9 mouse cellular contexts compared by ENCODE assay signal in genomic region chr5:35138183-35138611, GRCm38 (mm10). TPM values are rescaled to one million over a fixed set of nuclear protein-coding genes. Genes with fewer than 3 reads are reported as not detected.
A peak's percentile ranks its signal among the peaks of the same experiment; 100 is the strongest.
DNase-seq lines count a peak whose midpoint lies in the region; ATAC-seq lines count a peak whose summit lies in the region.
"Had no signal": no experiment of that assay in that cellular context is flagged by ENCODE, and none has a peak within 500 bp of the region (broad histone marks: within the 10 kb centered on the region; RNA-seq: fewer than 3 reads in every experiment).

No protein-coding gene starts in this region.

- H3K9me3 ChIP-seq in heart, embryonic 11.5 days (replicated peaks; ENCODE audit: control insufficient read depth, low read length), result no peaks in the 10 kb centered on the region
- no peaks in the 10 kb centered on the region for H3K9me3 ChIP-seq in liver, embryonic 12.5 days (replicated peaks)
- H3K9me3 ChIP-seq: limb, embryonic 12.5 days had no signal

- H3K4me3 ChIP-seq in heart, embryonic 11.5 days (ENCODE audit: low read depth, low read length), result no peak overlapping the region
- no peak overlapping the region for H3K4me3 ChIP-seq in liver, embryonic 12.5 days
- H3K4me3 ChIP-seq: limb, embryonic 12.5 days had no signal

- DNase-seq in heart, adult 11 months, result no peak
- DNase-seq in brain, adult 2 months (ENCODE audit: low read depth, low spot score), result peak; percentile 98
- DNase-seq in layer of hippocampus, adult 11-12 months (ENCODE audit: low spot score), result peak; percentile 83
- peak; percentile 44 for DNase-seq in lung, postnatal 10 days
- no peak for DNase-seq in MN1 (ENCODE audit: low spot score)

- ATAC-seq in heart, embryonic 11.5 days (replicated peaks; ENCODE audit: insufficient number of reproducible peaks, low FRiP score, low TSS enrichment), result no peak; the same call in 1 of the 2 replicates
- no peak for ATAC-seq in granulocyte monocyte progenitor cell, adult 5-6 weeks (replicated peaks; ENCODE audit: poor library complexity, severe bottlenecking)
- no peak for ATAC-seq in liver, embryonic 12.5 days

- 70% methylated on average over 11 of the region's 11 CpGs for WGBS in heart, embryonic 11.5 days (ENCODE audit: insufficient replicate concordance)
- WGBS in liver, embryonic 12.5 days (ENCODE audit: insufficient replicate concordance), result 71% methylated on average over 11 of the region's 11 CpGs

- no peak overlapping the region for H3K4me2 ChIP-seq in heart, embryonic 11.5 days
- H3K4me2 ChIP-seq in liver, embryonic 12.5 days, result no peak overlapping the region
- H3K4me2 ChIP-seq: limb, embryonic 12.5 days had no signal

- H3K27ac ChIP-seq in heart, embryonic 11.5 days (ENCODE audit: low read depth, low read length), result no peak overlapping the region
- H3K27ac ChIP-seq in liver, embryonic 12.5 days, result no peak overlapping the region
- H3K27ac ChIP-seq: limb, embryonic 12.5 days had no signal

- no peaks in the 10 kb centered on the region for H3K36me3 ChIP-seq in heart, embryonic 11.5 days (ENCODE audit: control insufficient read depth, insufficient read depth, low read length)
- H3K36me3 ChIP-seq in liver, embryonic 12.5 days, result no peaks in the 10 kb centered on the region
- H3K36me3 ChIP-seq: limb, embryonic 12.5 days had no signal

- peaks cover 2% of the 10 kb centered on the region; the same call in 1 of the 2 replicates for H3K27me3 ChIP-seq in heart, embryonic 11.5 days (ENCODE audit: control insufficient read depth, insufficient read depth, low read length)
- peaks cover 31% of the 10 kb centered on the region; the same call in 1 of the 2 replicates for H3K27me3 ChIP-seq in liver, embryonic 12.5 days (replicated peaks)
- H3K27me3 ChIP-seq: limb, embryonic 12.5 days had no signal

- peaks cover 13% of the 10 kb centered on the region for H3K4me1 ChIP-seq in heart, embryonic 11.5 days (ENCODE audit: control insufficient read depth, insufficient read depth, low read length)
- H3K4me1 ChIP-seq in liver, embryonic 12.5 days, result no peaks in the 10 kb centered on the region

- 0 out of 2 replicates have a peak overlapping the region, but pooled peaks have one; percentile 28 for H3K9ac ChIP-seq in heart, embryonic 11.5 days (ENCODE audit: low read depth, low read length)
- no peak overlapping the region for H3K9ac ChIP-seq in liver, embryonic 12.5 days
- H3K9ac ChIP-seq: limb, embryonic 12.5 days had no signal

RNA-seq across cellular contexts. Expression of gene Lrpap1, which starts 32.6 kb away (rescaled TPM):
- 130 and 151 TPM in 2 replicates for polyA plus RNA-seq in heart, embryonic 11.5 days (2014; fragmentation: Nextera tagmentation; extraction: Ambion mirVana)
- 38.0 and 71.5 TPM in 2 replicates for total RNA-seq in granulocyte monocyte progenitor cell, adult 5-6 weeks (2014; fragmentation: Nextera tagmentation)
- total RNA-seq in granulocyte monocyte progenitor cell, adult 5-6 weeks (2017), result 65.8 and 70.9 TPM in 2 replicates
- 77.1 and 78.4 TPM in 2 replicates for polyA plus RNA-seq in liver, embryonic 12.5 days (2016; fragmentation: Nextera tagmentation; extraction: Ambion mirVana)

Comparison
In these comparisons a context has a peak if more than half of its experiments do, and no peak if none do; other contexts are left out.
1. DNase-seq: peak in brain, adult 2 months (single experiment), layer of hippocampus, adult 11-12 months (single experiment) and lung, postnatal 10 days (single experiment); none in heart, adult 11 months (single experiment) and MN1 (single experiment).